ENCODE assay signal across 14 mouse cellular contexts in the genomic region with DNA sequence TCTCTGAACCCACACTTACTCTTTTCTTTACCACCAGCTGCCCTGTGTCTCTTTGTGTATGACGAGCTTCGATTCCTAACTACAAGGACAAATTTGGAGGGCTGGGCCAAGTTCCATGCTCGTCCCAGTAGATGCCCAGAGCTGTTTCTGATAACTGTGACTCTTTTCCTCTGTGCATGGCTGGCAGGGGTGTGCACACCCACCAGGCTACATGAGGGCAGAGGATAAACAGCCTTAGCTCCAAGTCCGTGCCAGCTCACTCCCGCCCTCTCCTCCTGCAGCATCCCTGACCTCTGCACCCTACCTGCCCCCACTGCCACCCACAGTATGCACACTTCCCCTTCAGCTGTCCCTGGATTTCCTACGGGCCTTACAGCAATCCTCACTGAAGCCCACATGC. TPM values are rescaled to one million over a fixed set of nuclear protein-coding genes. Genes with fewer than 3 reads are reported as not detected.
DNase-seq lines count a peak whose midpoint lies in the region; TF ChIP-seq lines count a peak whose summit lies in the region.
"Had no signal": no experiment of that assay in that cellular context is flagged by ENCODE, and none has a peak within 500 bp of the region (broad histone marks: within the 10 kb centered on the region; RNA-seq: fewer than 3 reads in every experiment).

No protein-coding gene starts in this region.

- H3K27ac ChIP-seq in heart, embryonic 10.5 days, result no peak overlapping the region
- peak overlapping the region; percentile 65 for H3K27ac ChIP-seq in testis, adult 2 months (ENCODE audit: control insufficient read depth, insufficient read depth, low read depth, low read length)
- H3K27ac ChIP-seq: forebrain, embryonic 13.5 days; lung, embryonic 15.5 days; midbrain, embryonic 15.5 days had no signal

- no peaks in the 10 kb centered on the region for H3K27me3 ChIP-seq in heart, embryonic 10.5 days (ENCODE audit: insufficient read depth, poor library complexity, severe bottlenecking)
- H3K27me3 ChIP-seq in testis, adult 2 months (ENCODE audit: control insufficient read depth, insufficient read depth, low read length), result no peaks in the 10 kb centered on the region
- H3K27me3 ChIP-seq: forebrain, embryonic 13.5 days; lung, embryonic 15.5 days; midbrain, embryonic 15.5 days had no signal

- H3K4me1 ChIP-seq in heart, embryonic 10.5 days, result peaks cover 40% of the 10 kb centered on the region
- H3K4me1 ChIP-seq in testis, adult 2 months (ENCODE audit: control insufficient read depth, insufficient read depth, low read length), result peaks cover 4% of the 10 kb centered on the region
- H3K4me1 ChIP-seq: forebrain, embryonic 13.5 days; lung, embryonic 15.5 days had no signal

- H3K36me3 ChIP-seq in heart, embryonic 10.5 days, result 0 out of 2 replicates have a peak, but pooled peaks cover 5% of the 10 kb centered on the region
- no peaks in the 10 kb centered on the region for H3K36me3 ChIP-seq in testis, adult 2 months (ENCODE audit: control insufficient read depth, insufficient read depth, low read length)
- H3K36me3 ChIP-seq: lung, embryonic 15.5 days; midbrain, embryonic 15.5 days had no signal

- no peaks in the 10 kb centered on the region for H3K9me3 ChIP-seq in heart, embryonic 10.5 days
- H3K9me3 ChIP-seq: forebrain, embryonic 13.5 days; lung, embryonic 15.5 days; midbrain, embryonic 15.5 days had no signal

- WGBS in heart, embryonic 10.5 days, result 78% methylated on average over 6 of the region's 6 CpGs

- H3K4me3 ChIP-seq in heart, embryonic 10.5 days, result no peak overlapping the region
- peak overlapping the region; percentile 32 for H3K4me3 ChIP-seq in testis, adult 2 months (ENCODE audit: control insufficient read depth, low read depth, low read length)
- H3K4me3 ChIP-seq: forebrain, embryonic 13.5 days; lung, embryonic 15.5 days; midbrain, embryonic 15.5 days had no signal

- TF ChIP-seq CTCF in testis, adult 2 months (IDR thresholded peaks at IDR 0.05; ENCODE audit: control insufficient read depth, insufficient read depth, insufficient replicate concordance, low read depth, low read length), result no peak

- TF ChIP-seq POLR2A in testis, adult 2 months (IDR thresholded peaks at IDR 0.05; ENCODE audit: control insufficient read depth, low read depth, low read length), result no peak

- peak; percentile 30 to 39 for DNase-seq in heart, adult 18-20 months
- no peak for DNase-seq in heart, embryonic 10.5 days (ENCODE audit: low spot score)
- DNase-seq in testis, postnatal 10 days (ENCODE audit: low spot score), result no peak
- DNase-seq in kidney, postnatal 10 days, result peak; percentile 43
- DNase-seq in spleen, postnatal 4 days (ENCODE audit: low spot score in 2 of 2), result no peak
- no peak for DNase-seq in layer of hippocampus, adult 8-10 months (ENCODE audit: low spot score in 2 of 2)
- DNase-seq: cerebellum, adult 9-11 months; embryo, embryonic 11 days; layer of hippocampus, postnatal 36 days; right cerebral cortex, postnatal 14 days had no signal

RNA-seq across cellular contexts. Expression of a gene that starts 41.9 kb away (rescaled TPM):
- 10 to 100 TPM; 16.2 to 20.3 TPM for total RNA-seq in heart, adult 18-20 months (2021)
- polyA plus RNA-seq in heart, embryonic 10.5 days (2016; fragmentation: Nextera tagmentation; extraction: Ambion mirVana), result 29.4 and 37.5 TPM in 2 replicates
- 23.1 and 26.0 TPM in 2 replicates for polyA plus RNA-seq in testis, adult 2 months (2012; rRNA removed)
- 10 to 100 TPM; 16.3 to 26.0 (median 20.2) TPM for total RNA-seq in layer of hippocampus, adult 8-10 months (2022)

Comparison
In these comparisons a context has a peak if more than half of its experiments do, and no peak if none do; other contexts are left out.
1. DNase-seq: peak in heart, adult 18-20 months (2 of 2) and kidney, postnatal 10 days (single experiment); none in heart, embryonic 10.5 days (single experiment), testis, postnatal 10 days (single experiment), spleen, postnatal 4 days (0 of 2) and layer of hippocampus, adult 8-10 months (0 of 2).